Mouse (Mus musculus) midbrain, postnatal 0 days (tissue): Measurements from ENCODE around the gene Bcas3. TPM values are rescaled to one million over a fixed set of nuclear protein-coding genes. Genes with fewer than 3 reads are reported as not detected.
"Not testable (repeated sequence)": the region's sequence is repeated elsewhere in the genome, so short reads cannot be mapped to it uniquely, and the experiment has no call there.

Experiments used
- ATAC-seq: fragments of 200-750 bp; cut with Nextera tagmentation; 2 replicates; pipeline ENCODE4 v1.8.0; 2017; ENCODE audit warnings: moderate number of reproducible peaks, mild to moderate bottlenecking, moderate TSS enrichment, moderate library complexity; ENCODE audit not compliant: low FRiP score
- DNase-seq: peaks from one replicate; pipeline ENCODE4 v3.0.0-alpha.2; 2015; ENCODE audit warnings: low spot score
- H3K27ac ChIP-seq: fragments of 300-500 bp; sonication (generic); 2 replicates; pipeline ENCODE4 v1.5.1; 2014; ENCODE audit warnings: low read depth, mild to moderate bottlenecking, low read length, mixed read lengths
- H3K27me3 ChIP-seq: fragments of 300-500 bp; sonication (generic); 2 replicates; pipeline ENCODE4 v1.6.1; 2014; ENCODE audit warnings: low read length, control low read depth, mixed read lengths; ENCODE audit not compliant: insufficient read depth
- H3K36me3 ChIP-seq: fragments of 300-500 bp; sonication (generic); 2 replicates; pipeline ENCODE4 v1.6.1; 2014; ENCODE audit warnings: low read length, control low read depth, mixed read lengths; ENCODE audit not compliant: insufficient read depth
- H3K4me1 ChIP-seq: fragments of 300-500 bp; sonication (generic); 2 replicates; pipeline ENCODE4 v1.6.1; 2014; ENCODE audit warnings: mild to moderate bottlenecking, control low read depth, antibody characterized with exemption, low read length, mixed read lengths; ENCODE audit not compliant: insufficient read depth
- H3K4me2 ChIP-seq: fragments of 300-500 bp; sonication (generic); 2 replicates; pipeline ENCODE4 v1.6.1; 2014; ENCODE audit warnings: low read depth, mild to moderate bottlenecking, low read length, mixed read lengths; ENCODE audit not compliant: poor library complexity, severe bottlenecking
- H3K4me3 ChIP-seq: fragments of 300-500 bp; sonication (generic); 2 replicates; pipeline ENCODE4 v1.5.1; 2014; ENCODE audit warnings: low read depth, mild to moderate bottlenecking, low read length, moderate library complexity
- H3K9ac ChIP-seq: fragments of 300-500 bp; sonication (generic); replicated peaks from 2 replicates; pipeline ENCODE4 v1.6.1; 2014; ENCODE audit warnings: mild to moderate bottlenecking, low read length, moderate library complexity, mixed read lengths; ENCODE audit not compliant: poor library complexity, severe bottlenecking
- H3K9me3 ChIP-seq: fragments of 300-500 bp; sonication (generic); 2 replicates; pipeline ENCODE4 v1.6.1; 2016; ENCODE audit warnings: low read length, control low read depth
- CTCF ChIP-seq: IDR thresholded peaks from 2 replicates; pipeline ENCODE4 v1.5.1; 2016; ENCODE audit warnings: antibody characterized with exemption, mild to moderate bottlenecking
- WGBS: fragments of 180-500 bp; shearing (Covaris S2); extraction: QIAGEN DNeasy Blood & Tissue Kit; methylation state at CpG from one replicate; pipeline ENCODE4 v1.1.7; 2014; 5-methylcytosine and 5-hydroxymethylcytosine counted together
- polyA plus RNA-seq: library from polyadenylated mRNA; unstranded; fragments of >200 nt; fragmentation: Nextera tagmentation; extraction: Ambion mirVana; gene quantifications from 2 replicates; pipeline ENCODE4 v1.2.1, GENCODE M21; 2015
- total RNA-seq: library from RNA; depleted of rRNA; stranded (reverse); fragments of >200 nt; gene quantifications from 2 replicates; pipeline ENCODE4 v1.2.3, GENCODE M21; 2014

Bcas3 gene
- total and polyA plus RNA-seq, 2 experiments from 2014 or later: 28.4 to 34.7 TPM

DNA sequence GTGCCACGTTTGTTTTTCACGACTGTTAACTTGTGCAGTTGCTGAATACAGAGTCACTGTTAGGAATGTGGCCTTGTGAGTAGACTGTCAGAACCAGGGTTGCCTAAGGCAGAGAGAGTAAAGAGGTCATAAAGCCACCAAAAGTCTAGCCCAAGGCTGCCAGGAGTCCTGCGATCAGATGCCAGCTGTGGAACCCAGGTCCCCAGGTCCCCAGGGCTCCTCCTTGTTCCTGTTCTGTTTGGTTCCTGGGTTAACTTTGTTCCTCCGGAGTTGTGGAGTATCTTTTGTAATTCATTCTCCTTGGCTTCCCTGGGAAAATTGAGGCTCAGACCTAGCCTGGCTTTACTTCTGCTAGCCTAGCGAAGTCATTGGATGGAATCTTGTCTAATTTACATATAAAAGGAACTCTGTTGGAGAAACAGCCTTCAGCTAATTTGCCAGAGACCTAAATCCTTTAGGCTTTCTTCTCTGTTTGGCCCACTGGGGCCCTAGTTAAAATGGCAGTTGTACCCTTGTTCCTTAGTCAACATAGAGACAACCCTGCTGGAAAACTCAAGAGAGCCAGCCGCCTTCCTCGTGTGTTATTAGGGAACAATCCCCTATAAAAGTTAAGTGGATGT, 361.5 kb downstream of the Bcas3 start:
- Histone ChIP-seq H3K36me3 (no peaks in the 10 kb centered on the region), H3K4me2 (no peak overlapping the region), H3K9ac (no peak overlapping the region), H3K27me3 (0 out of 2 replicates have a peak, but pooled peaks cover 3% of the 10 kb centered on the region), H3K27ac (no peak overlapping the region), H3K4me1 (no peaks in the 10 kb centered on the region; the same call in 1 of the 2 replicates), H3K4me3 (no peak overlapping the region), H3K9me3 (no peaks in the 10 kb centered on the region)
- ATAC-seq (no peak), DNase-seq (no peak)
- TF ChIP-seq CTCF: no peak
- 15% methylated on average over 7 of the region's 7 CpGs for WGBS

GRCm38 (mm10) chr11:85716730-85717129, 363.8 kb downstream of the Bcas3 start:
- WGBS: 92% methylated on average over 2 of the region's 2 CpGs
- not testable (repeated sequence) for H3K4me1 ChIP-seq, H3K36me3 ChIP-seq, ATAC-seq, H3K4me2 ChIP-seq, DNase-seq, H3K4me3 ChIP-seq, H3K9ac ChIP-seq, H3K27me3 ChIP-seq, H3K27ac ChIP-seq, H3K9me3 ChIP-seq

- Histone ChIP-seq H3K9me3 (no peaks in the 10 kb centered on the region), H3K4me1 (no peaks in the 10 kb centered on the region; the same call in 1 of the 2 replicates), H3K27me3 (no peaks in the 10 kb centered on the region), H3K36me3 (no peaks in the 10 kb centered on the region), H3K27ac (no peak overlapping the region), H3K4me2 (no peak overlapping the region), H3K9ac (no peak overlapping the region), H3K4me3 (no peak overlapping the region)
- ATAC-seq (no peak), DNase-seq (no peak)
- TF ChIP-seq CTCF: no peak
- 96% methylated on average over 10 of the region's 10 CpGs for WGBS
Measured at GRCm38 (mm10) chr11:85719091-85719490, 366.1 kb downstream of the Bcas3 start.

DNA sequence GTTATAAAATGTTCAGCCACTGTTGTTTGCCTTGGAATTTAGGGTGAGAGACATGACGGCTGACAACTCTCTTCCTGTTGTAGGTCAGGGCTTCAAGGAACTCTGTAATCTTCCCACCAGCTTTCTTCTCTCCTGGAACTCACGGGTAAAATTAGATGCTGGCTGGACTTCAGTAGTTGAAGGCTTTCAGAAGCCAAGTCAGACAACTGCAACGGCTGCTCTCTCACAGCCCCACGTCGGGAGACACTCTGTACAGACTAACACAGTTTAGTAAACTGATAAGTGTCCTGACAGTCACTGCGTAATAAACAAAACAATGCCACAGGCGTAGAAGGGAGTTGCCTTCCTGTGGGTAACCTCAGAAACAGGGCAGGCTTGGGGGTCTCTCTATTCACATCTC, 366.8 kb downstream of the Bcas3 start:
- Histone ChIP-seq H3K9me3 (no peaks in the 10 kb centered on the region), H3K4me3 (no peak overlapping the region), H3K9ac (no peak overlapping the region), H3K36me3 (no peaks in the 10 kb centered on the region), H3K27ac (no peak overlapping the region), H3K4me1 (no peaks in the 10 kb centered on the region), H3K4me2 (no peak overlapping the region), H3K27me3 (no peaks in the 10 kb centered on the region)
- no peak for TF ChIP-seq CTCF
- 50% methylated on average over 7 of the region's 7 CpGs for WGBS
- ATAC-seq (no peak), DNase-seq (no peak)

- no peaks in the 10 kb centered on the region for H3K36me3 ChIP-seq
- H3K27me3 ChIP-seq: no peaks in the 10 kb centered on the region
- H3K4me3 ChIP-seq: no peak overlapping the region
- no peak for TF ChIP-seq CTCF
- ATAC-seq (no peak), DNase-seq (no peak)
- H3K27ac ChIP-seq: no peak overlapping the region
- no peak overlapping the region for H3K4me2 ChIP-seq
- 26% methylated on average over 6 of the region's 6 CpGs for WGBS
- no peak overlapping the region for H3K9ac ChIP-seq
- H3K4me1 ChIP-seq: no peaks in the 10 kb centered on the region
- H3K9me3 ChIP-seq: no peaks in the 10 kb centered on the region
Measured at GRCm38 (mm10) chr11:85720269-85720773, 367.4 kb downstream of the Bcas3 start.

GRCm38 (mm10) chr11:85721986-85722385, 369.0 kb downstream of the Bcas3 start:
- Histone ChIP-seq H3K4me2 (no peak overlapping the region), H3K27ac (no peak overlapping the region), H3K27me3 (no peaks in the 10 kb centered on the region), H3K9ac (no peak overlapping the region), H3K4me3 (no peak overlapping the region), H3K4me1 (no peaks in the 10 kb centered on the region), H3K36me3 (no peaks in the 10 kb centered on the region), H3K9me3 (no peaks in the 10 kb centered on the region)
- DNase-seq: no peak
- TF ChIP-seq CTCF: no peak
- no peak for ATAC-seq
- WGBS: 85% methylated on average over 4 of the region's 4 CpGs
